Mouse (Mus musculus) erythroblast, embryonic 14.5 days (primary cell): Measurements from ENCODE around the gene Vps13a. TPM values are rescaled to one million over a fixed set of nuclear protein-coding genes. Genes with fewer than 3 reads are reported as not detected.
"Not testable (repeated sequence)": the region's sequence is repeated elsewhere in the genome, so short reads cannot be mapped to it uniquely, and the experiment has no call there.

Experiments
- H3K27me3 ChIP-seq: 2 replicates; pipeline ENCODE4 v1.6.1; 2012; ENCODE audit warnings: inconsistent platforms; ENCODE audit not compliant: control insufficient read depth
- H3K36me3 ChIP-seq: 2 replicates; pipeline ENCODE4 v1.6.1; 2012; ENCODE audit warnings: mild to moderate bottlenecking, inconsistent platforms; ENCODE audit not compliant: control insufficient read depth
- H3K4me1 ChIP-seq: 2 replicates; pipeline ENCODE4 v1.6.1; 2012; ENCODE audit warnings: inconsistent platforms; ENCODE audit not compliant: control insufficient read depth
- H3K4me3 ChIP-seq: replicated peaks from 2 replicates; pipeline ENCODE3; 2012; ENCODE audit warnings: moderate library complexity, mild to moderate bottlenecking, inconsistent platforms
- H3K9me3 ChIP-seq: 2 replicates; pipeline ENCODE4 v1.6.1; 2012; ENCODE audit warnings: low read length, inconsistent platforms, mixed read lengths; ENCODE audit not compliant: control insufficient read depth
- GATA1 ChIP-seq: IDR thresholded peaks from 2 replicates; pipeline ENCODE4 v1.6.1; 2012; ENCODE audit warnings: low read length, inconsistent platforms, mixed read lengths
- TAL1 ChIP-seq: IDR thresholded peaks from 3 replicates; pipeline ENCODE4 v1.6.1; 2012; ENCODE audit warnings: low read length, inconsistent platforms, mixed read lengths
- polyA plus RNA-seq: library from polyadenylated mRNA; stranded (reverse); fragments of >175 nt; gene quantifications from 2 replicates; pipeline ENCODE4 v1.2.3, GENCODE M21; 2012

Vps13a gene
- polyA plus RNA-seq, 1 experiment: 0.27 TPM

- no peaks in the 10 kb centered on the region for H3K27me3 ChIP-seq
- peaks cover 3% of the 10 kb centered on the region for H3K36me3 ChIP-seq
- no peak overlapping the region for H3K4me3 ChIP-seq
- peaks cover 21% of the 10 kb centered on the region for H3K4me1 ChIP-seq
- H3K9me3 ChIP-seq: no peaks in the 10 kb centered on the region
- no peak for TF ChIP-seq GATA1
- no peak for TF ChIP-seq TAL1
Observed at GRCm38 (mm10) chr19:16773237-16774016, 7.3 kb downstream of the Vps13a start.

GRCm38 (mm10) chr19:16767407-16767806 lies 13.3 kb downstream of the Vps13a start:
- H3K36me3 ChIP-seq: peaks cover 4% of the 10 kb centered on the region
- H3K4me3 ChIP-seq: no peak overlapping the region
- TF ChIP-seq TAL1 (no peak), GATA1 (no peak)
- H3K4me1 ChIP-seq: peaks cover 16% of the 10 kb centered on the region
- H3K27me3 ChIP-seq: no peaks in the 10 kb centered on the region
- H3K9me3 ChIP-seq: no peaks in the 10 kb centered on the region

DNA sequence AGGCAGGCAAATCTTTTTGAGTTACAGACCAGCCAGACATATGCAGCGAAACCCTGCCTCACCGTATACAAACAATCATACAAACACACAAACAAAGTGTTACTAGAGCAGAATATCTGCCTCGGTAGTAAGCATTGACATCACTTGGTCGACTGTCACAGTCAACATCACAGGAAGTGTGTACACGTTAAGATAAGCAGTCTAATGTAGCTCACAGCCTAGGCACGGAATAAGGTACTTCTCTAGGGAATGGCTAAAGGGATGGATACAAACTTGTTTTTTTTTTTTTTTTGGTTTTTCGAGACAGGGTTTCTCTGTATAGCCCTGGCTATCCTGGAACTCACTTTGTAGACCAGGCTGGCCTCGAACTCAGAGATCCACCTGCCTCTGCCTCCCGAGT lies 23.3 kb downstream of the Vps13a start:
- H3K9me3 ChIP-seq, H3K4me1 ChIP-seq, H3K4me3 ChIP-seq, H3K27me3 ChIP-seq: not testable (repeated sequence)
- H3K36me3 ChIP-seq: peaks cover 18% of the 10 kb centered on the region

- Histone ChIP-seq H3K4me3 (no peak overlapping the region), H3K4me1 (peaks cover 8% of the 10 kb centered on the region), H3K9me3 (no peaks in the 10 kb centered on the region), H3K36me3 (peaks cover 27% of the 10 kb centered on the region), H3K27me3 (no peaks in the 10 kb centered on the region)
- TF ChIP-seq GATA1: no peak
- TF ChIP-seq TAL1: no peak
Observed at GRCm38 (mm10) chr19:16755854-16756253, 24.9 kb downstream of the Vps13a start.

DNA sequence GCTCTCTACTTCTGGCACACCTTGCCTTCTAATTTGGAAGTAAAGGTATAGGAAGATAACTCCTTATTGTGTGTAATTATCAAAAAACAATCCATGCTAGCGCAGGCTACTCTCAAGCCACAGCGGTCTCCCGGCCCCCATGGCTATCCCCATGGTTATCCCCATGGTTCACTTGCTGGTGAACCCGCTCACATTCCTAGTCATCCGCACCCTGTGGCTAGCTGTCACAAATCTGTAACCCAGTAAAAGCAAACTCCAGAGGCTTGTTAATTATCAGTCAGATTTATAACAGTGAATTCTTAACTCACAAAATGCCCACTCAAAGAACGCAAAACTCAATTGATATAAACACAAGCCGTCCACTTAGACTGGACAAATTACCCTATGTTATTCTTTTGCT lies 25.5 kb downstream of the Vps13a start:
- Histone ChIP-seq H3K4me1 (peaks cover 8% of the 10 kb centered on the region), H3K36me3 (peaks cover 26% of the 10 kb centered on the region), H3K27me3 (no peaks in the 10 kb centered on the region), H3K4me3 (no peak overlapping the region), H3K9me3 (no peaks in the 10 kb centered on the region)
- TF ChIP-seq TAL1 (no peak), GATA1 (no peak)

DNA sequence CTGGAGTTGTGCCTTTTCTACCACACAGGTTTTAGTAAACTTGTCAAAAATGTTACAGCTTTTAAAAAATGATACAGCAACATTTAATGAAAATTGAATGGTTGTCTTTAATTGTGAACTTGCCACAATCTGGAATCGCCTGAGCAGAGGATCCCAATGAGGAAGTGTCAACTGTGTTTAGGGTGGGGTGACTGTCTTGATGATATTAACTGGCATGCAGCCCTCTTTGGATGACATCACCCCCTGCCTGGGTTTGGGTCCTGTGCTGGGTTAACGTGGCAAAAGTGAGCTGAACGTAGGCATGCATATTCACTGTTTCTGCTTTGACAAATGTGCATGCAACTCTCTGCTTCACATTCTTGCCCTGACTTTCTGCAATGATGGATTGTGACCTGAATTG lies 27.6 kb downstream of the Vps13a start:
- H3K36me3 ChIP-seq: peaks cover 26% of the 10 kb centered on the region

DNA sequence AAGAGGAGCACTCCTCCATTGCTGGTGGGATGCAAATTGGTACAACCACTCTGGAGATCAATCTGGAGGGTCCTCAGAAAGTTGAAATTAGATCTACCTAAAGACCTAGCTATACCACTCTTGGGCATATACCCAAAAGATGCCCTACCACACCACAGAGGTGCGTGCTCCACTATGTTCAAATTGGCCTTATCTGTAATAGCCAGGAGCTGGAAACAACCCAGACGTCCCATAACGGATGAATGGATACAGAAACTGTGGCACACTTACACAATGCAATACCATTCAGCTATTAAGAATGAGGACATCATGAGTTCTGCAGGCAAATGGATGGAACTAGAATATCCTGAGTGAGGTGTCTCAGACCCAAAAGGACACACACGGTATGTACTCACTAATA lies 43.9 kb downstream of the Vps13a start:
- peaks cover 36% of the 10 kb centered on the region for H3K36me3 ChIP-seq
- no peak overlapping the region for H3K4me3 ChIP-seq
- TF ChIP-seq GATA1 (no peak), TAL1 (no peak)
- H3K4me1 ChIP-seq: no peaks in the 10 kb centered on the region
- no peaks in the 10 kb centered on the region for H3K9me3 ChIP-seq
- no peaks in the 10 kb centered on the region for H3K27me3 ChIP-seq

More for the DNA sequence above, 27.6 kb downstream of the Vps13a start:
- H3K4me1 ChIP-seq: peaks cover 6% of the 10 kb centered on the region
- no peaks in the 10 kb centered on the region for H3K9me3 ChIP-seq
- TF ChIP-seq TAL1: no peak
- TF ChIP-seq GATA1: no peak
- no peak overlapping the region for H3K4me3 ChIP-seq
- H3K27me3 ChIP-seq: no peaks in the 10 kb centered on the region

DNA sequence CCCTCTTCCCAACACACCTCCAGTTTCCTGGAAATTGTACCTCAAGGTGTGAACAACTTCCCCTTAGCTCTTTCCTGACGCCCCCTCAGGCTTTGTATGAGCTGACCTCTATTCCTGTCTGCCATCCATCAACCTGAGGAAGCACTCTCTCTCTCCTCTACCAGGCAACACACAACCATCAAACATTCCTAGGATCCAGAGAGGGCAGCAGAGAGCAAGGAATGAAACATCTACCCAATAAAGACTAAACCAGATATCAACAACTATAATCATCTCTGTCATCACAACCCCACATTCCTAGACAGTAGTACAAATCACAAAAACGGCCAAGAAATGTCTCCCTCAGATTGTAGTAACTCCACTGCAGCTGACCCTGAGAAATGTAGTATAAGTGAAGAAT lies 52.0 kb downstream of the Vps13a start:
- Histone ChIP-seq H3K27me3 (no peaks in the 10 kb centered on the region), H3K4me3 (no peak overlapping the region), H3K9me3 (no peaks in the 10 kb centered on the region), H3K36me3 (peaks cover 28% of the 10 kb centered on the region), H3K4me1 (no peaks in the 10 kb centered on the region)
- TF ChIP-seq GATA1 (no peak), TAL1 (no peak)

DNA sequence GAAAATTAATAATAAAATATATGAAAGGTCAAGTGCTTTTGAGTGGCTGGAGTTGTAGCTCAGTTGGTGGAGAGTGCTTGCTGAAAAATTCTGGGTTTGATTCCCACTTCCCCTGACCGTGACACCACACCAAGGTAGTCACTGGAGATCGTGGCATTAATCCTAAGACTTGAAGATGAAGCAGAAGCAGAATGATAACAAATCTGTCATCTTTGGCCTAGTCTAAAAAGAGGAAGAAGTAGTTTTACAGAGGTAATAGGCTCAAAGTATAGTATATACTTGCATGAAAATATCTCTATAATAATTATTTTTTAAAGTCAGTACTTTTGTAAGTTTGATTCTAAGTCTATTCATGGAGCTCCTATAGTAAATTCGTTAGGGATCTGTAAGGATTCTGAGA lies 65.5 kb downstream of the Vps13a start:
- Histone ChIP-seq H3K27me3 (no peaks in the 10 kb centered on the region), H3K4me1 (no peaks in the 10 kb centered on the region), H3K4me3 (no peak overlapping the region), H3K9me3 (no peaks in the 10 kb centered on the region), H3K36me3 (peaks cover 14% of the 10 kb centered on the region)
- no peak for TF ChIP-seq TAL1
- TF ChIP-seq GATA1: no peak

- no peaks in the 10 kb centered on the region for H3K9me3 ChIP-seq
- TF ChIP-seq GATA1 (no peak), TAL1 (no peak)
- H3K36me3 ChIP-seq: peaks cover 8% of the 10 kb centered on the region
- no peaks in the 10 kb centered on the region for H3K4me1 ChIP-seq
- no peaks in the 10 kb centered on the region for H3K27me3 ChIP-seq
- H3K4me3 ChIP-seq: no peak overlapping the region
Observed at GRCm38 (mm10) chr19:16701790-16702189, 78.9 kb downstream of the Vps13a start.
